Mouse (Mus musculus) embryo, embryonic 10 days (tissue): ENCODE data around the gene Mamdc2.

Experiments
- DNase-seq: peaks from one replicate; pipeline ENCODE4 v3.0.0-alpha.2; 2015; ENCODE audit warnings: low spot score

The Mamdc2 gene

GRCm38 (mm10) chr19:23435731-23436130 lies 12.5 kb downstream of the Mamdc2 start:
- no peak for DNase-seq

GRCm38 (mm10) chr19:23434433-23434832 lies 13.8 kb downstream of the Mamdc2 start:
- no peak for DNase-seq

- no peak for DNase-seq
Measured at GRCm38 (mm10) chr19:23417668-23418067, 30.6 kb downstream of the Mamdc2 start.

DNA sequence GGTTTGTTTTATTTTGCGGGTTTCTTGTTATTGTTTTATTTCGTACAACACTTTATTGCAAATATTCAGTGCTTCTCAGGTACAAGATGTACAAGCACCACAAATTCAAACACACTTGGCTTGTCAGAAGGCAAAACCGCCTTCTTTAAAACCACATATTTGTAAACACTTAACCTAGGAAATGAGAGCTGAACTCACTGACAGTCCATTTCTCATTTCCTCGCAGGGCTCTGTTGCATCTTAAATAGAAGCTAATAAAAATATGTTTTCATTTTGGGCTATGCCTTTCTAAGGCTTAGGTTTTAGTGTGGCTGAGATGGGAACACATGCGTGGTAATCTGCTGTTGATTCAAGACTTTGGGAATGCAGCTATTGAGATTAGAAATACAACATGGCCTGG lies 37.4 kb downstream of the Mamdc2 start:
- DNase-seq: no peak

GRCm38 (mm10) chr19:23410328-23410727 lies 37.9 kb downstream of the Mamdc2 start:
- peak; percentile 18 for DNase-seq

DNA sequence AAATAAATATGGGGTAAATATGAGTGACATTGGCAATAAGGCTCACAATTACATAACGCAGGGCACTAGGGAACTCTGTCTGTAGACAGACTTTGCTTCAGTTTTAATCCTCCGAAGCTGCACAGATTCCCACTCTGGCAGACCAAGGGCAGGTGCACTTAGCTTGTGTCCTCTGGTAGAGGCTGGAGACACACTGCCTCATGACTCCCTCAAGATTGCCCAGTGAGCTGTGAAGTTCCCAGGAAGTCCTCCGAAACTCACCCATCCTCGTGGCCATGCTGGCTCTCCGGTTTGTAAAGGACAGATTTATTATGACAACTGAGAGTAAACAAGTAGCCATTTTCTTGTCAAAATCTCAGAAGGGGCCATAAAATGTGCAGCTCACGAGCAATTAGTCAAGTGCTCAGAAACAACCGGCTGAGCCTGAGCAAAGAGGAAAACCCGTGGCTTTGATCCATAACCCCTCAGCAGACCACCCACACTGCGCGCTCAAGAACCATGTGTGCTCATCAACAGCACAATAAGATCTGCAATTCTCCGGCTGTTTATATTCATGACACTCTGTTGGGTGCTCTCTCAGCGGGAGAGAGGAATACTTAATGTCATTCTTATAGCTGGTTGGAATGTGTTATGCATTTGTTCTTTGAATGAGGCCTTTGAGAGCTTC lies 46.6 kb downstream of the Mamdc2 start:
- DNase-seq: peak; percentile 56

GRCm38 (mm10) chr19:23400485-23400884 lies 47.8 kb downstream of the Mamdc2 start:
- no peak for DNase-seq

DNA sequence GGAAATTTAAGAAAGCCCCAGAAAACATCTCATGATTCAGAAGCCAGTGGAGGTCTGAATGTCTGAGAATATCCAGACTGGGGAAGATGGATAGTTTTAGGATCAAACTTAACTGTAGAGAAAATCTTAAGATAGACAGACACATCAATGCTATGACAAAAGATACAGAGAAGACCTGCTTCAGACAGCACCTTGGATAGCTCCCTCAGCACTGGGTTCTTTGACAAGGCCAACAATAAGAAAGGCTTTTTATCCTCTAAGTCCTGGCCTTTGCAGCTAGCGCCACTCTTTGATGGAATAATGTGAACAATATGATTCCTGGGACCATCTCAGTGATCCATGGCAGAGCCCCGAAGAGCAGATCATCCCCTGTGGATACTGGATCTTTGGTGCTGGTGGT lies 52.3 kb downstream of the Mamdc2 start:
- DNase-seq: peak; percentile 50

DNA sequence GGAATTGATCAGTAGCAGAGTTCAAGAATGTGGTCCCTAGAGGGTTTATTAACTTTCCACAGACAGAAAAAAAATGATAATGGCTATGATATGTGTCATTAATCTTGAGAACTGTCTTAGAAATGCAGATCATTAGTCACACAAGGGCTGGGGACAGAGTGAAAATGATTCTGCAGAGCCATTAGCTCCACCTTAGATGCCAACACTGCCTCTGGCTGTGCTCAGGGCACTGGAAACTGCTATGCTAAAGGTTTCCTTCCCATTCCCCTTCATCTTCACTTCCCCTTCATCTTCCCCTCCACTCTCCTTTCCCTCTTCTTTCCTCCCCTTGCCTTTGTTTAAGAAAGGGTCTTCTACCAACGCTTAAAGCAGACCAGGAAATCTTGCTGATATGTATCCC lies 53.6 kb downstream of the Mamdc2 start:
- no peak for DNase-seq

DNA sequence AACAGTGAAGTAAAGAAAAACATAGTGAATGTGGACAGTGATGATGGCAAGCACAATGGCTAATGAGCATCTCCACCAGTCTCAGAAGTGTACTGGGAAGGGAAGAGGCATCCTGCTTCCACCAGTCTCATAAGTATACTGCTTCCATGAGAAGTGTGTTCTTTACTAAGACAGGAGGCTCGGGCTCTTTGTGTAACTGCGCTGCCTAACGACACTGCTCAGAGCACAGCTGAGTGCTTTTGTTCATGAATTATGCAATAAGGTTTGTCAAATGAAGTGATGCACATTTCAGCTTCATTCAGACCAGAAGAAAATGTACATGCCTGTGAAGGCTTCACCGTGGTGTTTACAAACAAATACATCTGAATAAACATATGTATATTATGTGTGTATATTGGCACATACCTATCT lies 59.4 kb downstream of the Mamdc2 start:
- DNase-seq: no peak

GRCm38 (mm10) chr19:23388083-23388861 lies 60.0 kb downstream of the Mamdc2 start:
- peak; percentile 27 for DNase-seq

- no peak for DNase-seq
Measured at GRCm38 (mm10) chr19:23382396-23382795, 65.8 kb downstream of the Mamdc2 start.

GRCm38 (mm10) chr19:23380968-23381367 lies 67.3 kb downstream of the Mamdc2 start:
- DNase-seq: no peak

GRCm38 (mm10) chr19:23379752-23380504 lies 68.3 kb downstream of the Mamdc2 start:
- DNase-seq: no peak

DNA sequence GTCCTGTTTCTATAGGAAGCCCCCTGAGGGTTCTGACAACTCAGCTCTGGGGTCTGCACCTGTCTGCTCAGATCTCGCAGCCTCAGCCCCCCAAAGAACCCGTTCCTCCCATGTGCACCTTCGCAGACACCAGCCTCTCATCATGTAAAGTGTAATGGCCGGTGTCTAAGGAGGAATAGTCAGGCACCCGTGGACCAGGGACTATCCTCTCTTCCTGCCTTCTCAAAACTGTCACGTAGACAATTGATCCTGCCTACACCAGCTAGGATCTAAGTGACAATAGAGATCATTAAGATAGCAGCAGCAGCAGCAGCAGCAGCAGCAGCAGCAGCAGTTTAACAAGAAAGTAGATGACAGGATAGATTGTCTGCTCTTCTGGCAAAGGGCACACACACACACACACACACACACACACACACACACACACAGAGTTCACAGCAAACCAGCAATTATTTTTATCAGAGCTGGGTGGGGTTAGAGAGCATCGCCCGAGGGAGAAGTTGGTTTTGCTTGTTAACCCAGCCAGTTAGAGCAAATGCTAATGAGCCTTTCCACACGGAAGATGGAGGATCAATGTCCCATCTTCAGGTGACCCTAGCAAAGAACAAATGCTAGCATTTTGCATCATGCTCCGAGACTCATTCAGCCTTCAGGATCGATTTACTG lies 71.6 kb downstream of the Mamdc2 start:
- no peak for DNase-seq

GRCm38 (mm10) chr19:23374941-23375656 lies 73.1 kb downstream of the Mamdc2 start:
- DNase-seq: no peak

GRCm38 (mm10) chr19:23373728-23374127 lies 74.5 kb downstream of the Mamdc2 start:
- no peak for DNase-seq

DNA sequence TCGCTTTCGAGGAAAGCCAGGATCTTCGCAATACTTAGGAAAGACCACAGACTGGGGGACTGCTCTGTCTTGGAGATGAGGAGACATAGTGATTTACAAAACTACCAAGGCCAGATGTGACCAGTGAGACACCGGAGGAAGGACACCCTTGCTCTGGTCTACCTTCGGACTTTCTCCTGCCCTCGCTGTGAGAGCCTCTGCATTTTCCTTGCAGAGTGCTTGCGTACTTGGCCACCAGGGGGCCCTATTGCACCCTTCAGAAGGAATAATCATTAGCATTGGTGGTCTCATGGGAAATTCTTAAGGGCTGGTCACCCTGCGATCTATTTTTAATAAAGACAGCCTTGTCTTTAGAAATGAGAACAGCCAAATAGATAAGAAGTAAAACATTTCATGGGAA lies 75.0 kb downstream of the Mamdc2 start:
- DNase-seq: peak; percentile 75

DNA sequence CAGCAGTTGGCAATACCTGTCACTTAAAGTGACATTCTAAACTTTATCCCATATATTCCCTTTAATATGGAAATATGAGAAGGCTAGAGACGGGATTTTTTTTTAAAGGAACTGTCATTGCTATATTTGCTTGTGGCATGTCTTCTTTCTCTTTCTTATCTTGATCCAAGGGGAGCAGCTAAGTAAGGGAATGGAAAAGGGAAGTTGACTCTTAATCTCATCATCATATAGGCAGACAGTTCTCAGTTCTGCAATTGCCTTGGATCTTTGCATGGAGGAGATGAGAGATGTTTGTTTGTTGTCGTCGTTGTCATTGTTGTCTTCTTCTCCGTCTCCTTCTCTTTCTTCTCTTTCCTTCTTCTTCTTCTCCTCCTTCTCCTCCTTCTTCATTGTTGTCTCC lies 79.0 kb downstream of the Mamdc2 start:
- no peak for DNase-seq

DNA sequence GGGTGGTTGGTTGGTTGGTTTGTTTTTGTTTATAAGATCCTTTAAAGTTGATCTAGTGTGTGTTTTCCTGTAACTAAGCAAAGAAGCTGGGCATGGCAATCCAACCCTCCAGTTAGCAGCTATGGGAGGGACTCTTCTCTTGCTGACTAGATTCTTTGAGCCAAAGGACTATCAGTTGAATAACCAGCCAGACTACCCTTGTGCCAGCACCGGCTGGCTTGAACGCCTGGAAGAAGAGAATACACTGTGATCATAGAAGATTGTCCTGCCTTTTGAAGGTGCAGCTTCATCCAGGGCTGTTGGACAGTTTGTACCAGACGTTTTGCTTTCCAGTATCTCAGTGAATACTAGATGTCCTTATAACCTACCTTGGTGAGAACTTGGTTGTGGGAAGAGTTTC lies 86.2 kb downstream of the Mamdc2 start:
- DNase-seq: no peak

DNA sequence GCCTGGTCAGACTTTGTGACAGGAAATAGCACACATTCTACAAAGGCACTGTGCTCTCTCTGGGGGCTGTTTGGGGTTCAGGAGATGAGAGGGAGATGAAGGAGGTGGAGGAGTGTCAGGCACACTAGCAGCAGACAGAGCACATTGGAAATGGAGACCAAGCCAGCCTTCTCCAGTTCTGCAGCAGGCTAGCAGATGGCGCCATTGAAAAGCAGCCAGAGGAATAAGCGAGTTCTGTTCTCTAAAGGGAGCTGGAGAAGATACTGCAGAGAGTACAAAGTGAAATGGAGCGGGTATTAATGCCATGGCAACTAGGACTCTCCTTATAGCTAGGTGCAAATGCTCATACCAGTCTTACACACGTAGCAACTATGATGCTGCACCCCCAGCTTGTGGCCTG lies 87.1 kb downstream of the Mamdc2 start:
- DNase-seq: no peak

DNA sequence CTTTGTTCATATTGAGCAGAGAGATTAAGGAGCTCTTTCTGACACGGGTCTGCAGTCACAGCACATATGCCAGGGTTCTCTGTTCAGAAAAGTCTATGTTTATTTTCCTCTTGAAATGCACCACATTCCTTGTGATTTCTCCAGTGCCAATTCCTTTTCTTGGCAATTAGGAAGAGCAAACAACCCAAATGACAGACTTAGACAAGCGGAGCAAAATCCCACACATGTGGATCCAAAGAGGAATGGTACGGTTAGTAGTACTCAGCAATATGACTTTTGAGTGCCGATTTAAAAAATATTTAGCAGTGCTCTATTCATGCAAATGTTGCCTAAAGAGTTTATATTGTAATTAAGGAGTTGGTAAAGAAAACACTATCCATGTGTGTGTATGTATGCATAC lies 87.7 kb downstream of the Mamdc2 start:
- no peak for DNase-seq
